Mouse (Mus musculus) spleen, postnatal 0 days (tissue): ENCODE data around the gene Ramp3. TPM values are rescaled to one million over a fixed set of nuclear protein-coding genes. Genes with fewer than 3 reads are reported as not detected.

Source experiments
- polyA plus RNA-seq: library from polyadenylated mRNA; unstranded; fragments of >200 nt; fragmentation: Nextera tagmentation; extraction: Ambion mirVana; gene quantifications from 2 replicates; pipeline ENCODE4 v1.2.1, GENCODE M21; 2015

The Ramp3 gene
- 4.5 and 4.8 TPM in 2 replicates for polyA plus RNA-seq

GRCm38 (mm10) chr11:6658271-6658670, at the start of gene Ramp3:
Gene Ramp3, plus strand, starts transcription at chr11:6658521.

GRCm38 (mm10) chr11:6625478-6626387, 32.6 kb upstream of the Ramp3 start, which contains the start of gene Tbrg4:
Gene Tbrg4, minus strand, starts transcription at chr11:6626067.

GRCm38 (mm10) chr11:6638537-6638936, 19.8 kb upstream of the Ramp3 start, which contains the start of gene Wap:
Gene Wap, minus strand, starts transcription at chr11:6638637.

Other genes with a start within 250 kb of the Ramp3 start
- gene Ppia, start 243.1 kb upstream of the Ramp3 start, polyA plus RNA-seq: 3,022 and 3,125 TPM in 2 replicates
- 244 and 272 TPM in 2 replicates for gene H2afv, start 214.1 kb upstream of the Ramp3 start, polyA plus RNA-seq
- 14.9 and 15.9 TPM in 2 replicates for gene Purb, start 182.6 kb upstream of the Ramp3 start, polyA plus RNA-seq
- gene Myo1g, start 137.6 kb upstream of the Ramp3 start, polyA plus RNA-seq: 17.6 and 25.2 TPM in 2 replicates
- gene Ccm2, start 111.6 kb upstream of the Ramp3 start, polyA plus RNA-seq: 57.7 and 66.8 TPM in 2 replicates
- 7.0 and 8.1 TPM in 2 replicates for gene Nacad, start 52.5 kb upstream of the Ramp3 start, polyA plus RNA-seq
- gene Tbrg4, start 32.5 kb upstream of the Ramp3 start, polyA plus RNA-seq: 33.9 and 34.8 TPM in 2 replicates
- 0.24 TPM in 1 of 2 replicates, not detected in the other for gene Wap, start 19.9 kb upstream of the Ramp3 start, polyA plus RNA-seq
- not detected in 2 replicates for gene Gm11983, start 179.1 kb downstream of the Ramp3 start, polyA plus RNA-seq